Mouse (Mus musculus): Measurements from ENCODE around the gene Upk3b. TPM values are rescaled to one million over a fixed set of nuclear protein-coding genes. Genes with fewer than 3 reads are reported as not detected.

Upk3b gene
- polyA plus RNA-seq, 1 experiment from 2014 or later = not detected

DNA sequence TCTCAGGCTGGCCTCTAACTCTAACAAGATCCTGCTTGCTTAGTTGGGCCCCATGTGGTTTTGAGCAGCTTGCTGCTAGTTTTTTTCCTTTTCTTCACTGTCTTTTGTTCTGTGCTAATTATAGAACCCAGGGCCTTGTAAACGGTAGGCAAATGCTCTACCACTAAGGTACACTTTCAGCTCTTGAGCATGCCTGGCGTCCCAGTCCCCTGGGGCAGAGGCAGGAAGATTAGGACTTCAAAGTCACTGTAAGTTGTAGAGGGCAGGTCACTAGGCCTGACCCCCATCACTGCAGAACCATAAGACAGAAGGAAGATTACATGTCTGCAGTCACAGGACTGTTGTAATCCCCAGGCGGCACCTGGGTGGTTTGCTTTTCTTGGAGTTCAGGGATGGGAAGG is 35.5 kb upstream of the Upk3b start:
- ATAC-seq (replicated peaks; ENCODE audit: low FRiP score) = no peak
- Histone ChIP-seq H3K4me1 (replicated peaks; ENCODE audit: control insufficient read depth, insufficient read depth, low read length) (0 out of 2 replicates have a peak, but pooled peaks cover 3% of the 10 kb centered on the region), H3K4me2 (ENCODE audit: low read depth, low read length, severe bottlenecking) (no peak overlapping the region), H3K9me3 (ENCODE audit: control insufficient read depth, low read length) (no peaks in the 10 kb centered on the region; the same call in 1 of the 2 replicates), H3K9ac (ENCODE audit: low read length) (no peak overlapping the region), H3K27me3 (ENCODE audit: control insufficient read depth, insufficient read depth, low read length) (no peaks in the 10 kb centered on the region), H3K36me3 (ENCODE audit: control insufficient read depth, insufficient read depth, low read length) (peaks cover 6% of the 10 kb centered on the region), H3K27ac (ENCODE audit: low read depth, low read length) (no peak overlapping the region), H3K4me3 (ENCODE audit: low read depth, low read length) (no peak overlapping the region)
- 24% methylated on average over 3 of the region's 3 CpGs for WGBS
- DNase-seq (ENCODE audit: low spot score) = no peak

- 0 out of 2 replicates have a peak, but pooled peaks cover 3% of the 10 kb centered on the region for H3K4me1 ChIP-seq (replicated peaks; ENCODE audit: control insufficient read depth, insufficient read depth, low read length)
- H3K4me2 ChIP-seq (ENCODE audit: low read depth, low read length, severe bottlenecking) = no peak overlapping the region
- no peak overlapping the region for H3K9ac ChIP-seq (ENCODE audit: low read length)
- H3K27ac ChIP-seq (ENCODE audit: low read depth, low read length) = no peak overlapping the region
- WGBS = 91% methylated on average over 4 of the region's 4 CpGs
- H3K27me3 ChIP-seq (ENCODE audit: control insufficient read depth, insufficient read depth, low read length) = no peaks in the 10 kb centered on the region
- no peak overlapping the region for H3K4me3 ChIP-seq (ENCODE audit: low read depth, low read length)
- peaks cover 3% of the 10 kb centered on the region; the same call in 1 of the 2 replicates for H3K36me3 ChIP-seq (ENCODE audit: control insufficient read depth, insufficient read depth, low read length)
- no peaks in the 10 kb centered on the region; the same call in 1 of the 2 replicates for H3K9me3 ChIP-seq (ENCODE audit: control insufficient read depth, low read length)
- DNase-seq (ENCODE audit: low spot score) = no peak
- no peak for ATAC-seq (replicated peaks; ENCODE audit: low FRiP score)
These were observed 33.8 kb upstream of the Upk3b start for GRCm38 (mm10) chr5:136004537-136004936.

- Histone ChIP-seq H3K4me1 (replicated peaks; ENCODE audit: control insufficient read depth, insufficient read depth, low read length) (0 out of 2 replicates have a peak, but pooled peaks cover under 1% of the 10 kb centered on the region), H3K27me3 (ENCODE audit: control insufficient read depth, insufficient read depth, low read length) (no peaks in the 10 kb centered on the region)
- 89% methylated on average over 7 of the region's 7 CpGs for WGBS
These were observed 30.6 kb upstream of the Upk3b start for GRCm38 (mm10) chr5:136007745-136008144.

DNA sequence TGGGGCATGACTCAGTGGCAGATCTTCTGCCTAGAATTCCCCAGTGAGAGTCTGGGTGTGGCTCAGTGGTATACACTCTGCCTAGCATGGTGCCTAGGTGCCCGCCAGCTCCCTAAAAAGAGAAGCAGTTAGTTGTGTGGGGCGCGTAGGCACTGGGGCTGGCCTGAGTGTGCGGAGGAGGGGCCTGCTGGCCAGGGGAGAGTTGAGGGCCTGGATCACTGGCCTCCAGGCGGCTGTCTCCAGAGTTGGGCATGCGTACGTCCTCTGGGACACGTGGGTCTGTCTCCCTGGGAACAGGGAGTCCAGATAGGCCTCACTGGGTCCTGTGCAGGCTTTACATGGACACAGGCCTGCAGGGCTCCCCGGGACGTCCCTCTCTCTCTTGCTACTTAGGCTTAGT is 23.4 kb upstream of the Upk3b start:
- no peak overlapping the region for H3K4me2 ChIP-seq (ENCODE audit: low read depth, low read length, severe bottlenecking)
- no peak overlapping the region for H3K4me3 ChIP-seq (ENCODE audit: low read depth, low read length)
- WGBS = 81% methylated on average over 10 of the region's 10 CpGs
- DNase-seq (ENCODE audit: low spot score) (no peak), ATAC-seq (replicated peaks; ENCODE audit: low FRiP score) (no peak)
- no peaks in the 10 kb centered on the region for H3K27me3 ChIP-seq (ENCODE audit: control insufficient read depth, insufficient read depth, low read length)
- no peaks in the 10 kb centered on the region for H3K9me3 ChIP-seq (ENCODE audit: control insufficient read depth, low read length)
- no peaks in the 10 kb centered on the region for H3K4me1 ChIP-seq (replicated peaks; ENCODE audit: control insufficient read depth, insufficient read depth, low read length)
- no peak overlapping the region for H3K9ac ChIP-seq (ENCODE audit: low read length)
- no peaks in the 10 kb centered on the region; the same call in 1 of the 2 replicates for H3K36me3 ChIP-seq (ENCODE audit: control insufficient read depth, insufficient read depth, low read length)
- no peak overlapping the region for H3K27ac ChIP-seq (ENCODE audit: low read depth, low read length)

More at GRCm38 (mm10) chr5:136007745-136008144, 30.6 kb upstream of the Upk3b start:
- H3K9ac ChIP-seq (ENCODE audit: low read length) = no peak overlapping the region
- no peak overlapping the region for H3K27ac ChIP-seq (ENCODE audit: low read depth, low read length)
- ATAC-seq (replicated peaks; ENCODE audit: low FRiP score) = no peak
- H3K4me3 ChIP-seq (ENCODE audit: low read depth, low read length) = no peak overlapping the region
- DNase-seq (ENCODE audit: low spot score) = no peak
- H3K36me3 ChIP-seq (ENCODE audit: control insufficient read depth, insufficient read depth, low read length) = no peaks in the 10 kb centered on the region; the same call in 1 of the 2 replicates
- H3K4me2 ChIP-seq (ENCODE audit: low read depth, low read length, severe bottlenecking) = no peak overlapping the region
- no peaks in the 10 kb centered on the region for H3K9me3 ChIP-seq (ENCODE audit: control insufficient read depth, low read length)

- Histone ChIP-seq H3K4me3 (ENCODE audit: low read depth, low read length) (no peak overlapping the region), H3K27me3 (ENCODE audit: control insufficient read depth, insufficient read depth, low read length) (no peaks in the 10 kb centered on the region), H3K9ac (ENCODE audit: low read length) (no peak overlapping the region), H3K36me3 (ENCODE audit: control insufficient read depth, insufficient read depth, low read length) (no peaks in the 10 kb centered on the region; the same call in 1 of the 2 replicates), H3K9me3 (ENCODE audit: control insufficient read depth, low read length) (no peaks in the 10 kb centered on the region), H3K4me1 (replicated peaks; ENCODE audit: control insufficient read depth, insufficient read depth, low read length) (no peaks in the 10 kb centered on the region), H3K4me2 (ENCODE audit: low read depth, low read length, severe bottlenecking) (no peak overlapping the region), H3K27ac (ENCODE audit: low read depth, low read length) (no peak overlapping the region)
- 89% methylated on average over 10 of the region's 10 CpGs for WGBS
- ATAC-seq (replicated peaks; ENCODE audit: low FRiP score) (no peak), DNase-seq (ENCODE audit: low spot score) (no peak)
These were observed 22.7 kb upstream of the Upk3b start for GRCm38 (mm10) chr5:136015586-136015985.

GRCm38 (mm10) chr5:136016014-136016876 is 22.1 kb upstream of the Upk3b start:
- Histone ChIP-seq H3K27ac (ENCODE audit: low read depth, low read length) (no peak overlapping the region), H3K27me3 (ENCODE audit: control insufficient read depth, insufficient read depth, low read length) (no peaks in the 10 kb centered on the region), H3K36me3 (ENCODE audit: control insufficient read depth, insufficient read depth, low read length) (no peaks in the 10 kb centered on the region; the same call in 1 of the 2 replicates), H3K4me2 (ENCODE audit: low read depth, low read length, severe bottlenecking) (no peak overlapping the region), H3K9me3 (ENCODE audit: control insufficient read depth, low read length) (no peaks in the 10 kb centered on the region), H3K4me3 (ENCODE audit: low read depth, low read length) (no peak overlapping the region), H3K4me1 (replicated peaks; ENCODE audit: control insufficient read depth, insufficient read depth, low read length) (no peaks in the 10 kb centered on the region), H3K9ac (ENCODE audit: low read length) (no peak overlapping the region)
- 87% methylated on average over 10 of the region's 10 CpGs for WGBS
- ATAC-seq (replicated peaks; ENCODE audit: low FRiP score) (no peak), DNase-seq (ENCODE audit: low spot score) (no peak)

DNA sequence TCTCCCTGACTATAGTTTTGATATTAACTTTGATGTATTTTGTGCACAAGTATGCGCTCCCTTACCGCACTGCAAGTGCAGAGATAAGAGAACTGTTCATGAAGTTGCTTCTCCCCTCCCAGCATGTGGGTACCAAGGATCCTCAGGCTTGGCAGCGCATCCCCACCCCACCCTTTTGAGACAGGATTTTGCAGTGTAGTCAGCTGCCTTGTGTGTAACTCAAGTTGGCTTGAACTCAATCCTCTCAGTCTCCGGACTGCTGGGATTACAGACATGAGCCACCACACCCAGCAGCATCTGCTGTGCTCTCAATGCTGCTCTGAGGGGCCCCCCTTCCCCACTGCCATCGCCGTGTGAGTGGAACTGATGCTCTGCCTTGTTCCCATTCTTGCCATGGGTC is 21.0 kb upstream of the Upk3b start:
- Histone ChIP-seq H3K9ac (ENCODE audit: low read length) (no peak overlapping the region), H3K36me3 (ENCODE audit: control insufficient read depth, insufficient read depth, low read length) (no peaks in the 10 kb centered on the region), H3K27me3 (ENCODE audit: control insufficient read depth, insufficient read depth, low read length) (no peaks in the 10 kb centered on the region), H3K4me2 (ENCODE audit: low read depth, low read length, severe bottlenecking) (no peak overlapping the region), H3K4me3 (ENCODE audit: low read depth, low read length) (no peak overlapping the region), H3K9me3 (ENCODE audit: control insufficient read depth, low read length) (no peaks in the 10 kb centered on the region), H3K4me1 (replicated peaks; ENCODE audit: control insufficient read depth, insufficient read depth, low read length) (no peaks in the 10 kb centered on the region), H3K27ac (ENCODE audit: low read depth, low read length) (no peak overlapping the region)
- DNase-seq (ENCODE audit: low spot score) = no peak
- ATAC-seq (replicated peaks; ENCODE audit: low FRiP score) = no peak
- WGBS = 91% methylated on average over 6 of the region's 6 CpGs

DNA sequence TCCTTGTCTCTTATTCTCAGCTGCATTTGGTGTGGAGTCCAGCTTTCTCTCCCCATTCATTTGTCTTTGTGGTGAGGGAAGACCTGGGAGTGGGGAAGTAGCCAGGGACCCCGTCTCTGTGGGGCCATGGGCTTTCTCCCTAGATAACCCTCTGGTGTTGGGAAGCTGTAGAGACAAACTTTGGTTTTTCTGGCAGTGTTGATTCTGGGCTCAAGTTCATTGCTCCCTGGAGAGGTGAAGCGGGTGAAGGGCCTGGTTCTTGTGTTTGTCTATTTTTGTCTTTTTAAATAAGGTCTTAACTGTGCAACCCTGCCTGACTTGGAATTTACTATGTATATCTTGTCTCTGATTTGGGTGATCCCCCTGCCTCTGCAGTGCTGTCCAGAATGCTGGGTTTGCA is 19.6 kb upstream of the Upk3b start:
- H3K9me3 ChIP-seq (ENCODE audit: control insufficient read depth, low read length) = no peaks in the 10 kb centered on the region
- WGBS = 86% methylated on average over 2 of the region's 2 CpGs

More for the DNA sequence above, 19.6 kb upstream of the Upk3b start:
- H3K9ac ChIP-seq (ENCODE audit: low read length) = no peak overlapping the region
- no peak overlapping the region for H3K4me2 ChIP-seq (ENCODE audit: low read depth, low read length, severe bottlenecking)
- H3K27ac ChIP-seq (ENCODE audit: low read depth, low read length) = no peak overlapping the region
- H3K4me3 ChIP-seq (ENCODE audit: low read depth, low read length) = no peak overlapping the region
- H3K27me3 ChIP-seq (ENCODE audit: control insufficient read depth, insufficient read depth, low read length) = no peaks in the 10 kb centered on the region
- no peaks in the 10 kb centered on the region for H3K36me3 ChIP-seq (ENCODE audit: control insufficient read depth, insufficient read depth, low read length)
- no peak for ATAC-seq (replicated peaks; ENCODE audit: low FRiP score)
- no peak for DNase-seq (ENCODE audit: low spot score)
- no peaks in the 10 kb centered on the region for H3K4me1 ChIP-seq (replicated peaks; ENCODE audit: control insufficient read depth, insufficient read depth, low read length)

Measured in forebrain, embryonic 11.5 days (tissue).